In the genomic region with DNA sequence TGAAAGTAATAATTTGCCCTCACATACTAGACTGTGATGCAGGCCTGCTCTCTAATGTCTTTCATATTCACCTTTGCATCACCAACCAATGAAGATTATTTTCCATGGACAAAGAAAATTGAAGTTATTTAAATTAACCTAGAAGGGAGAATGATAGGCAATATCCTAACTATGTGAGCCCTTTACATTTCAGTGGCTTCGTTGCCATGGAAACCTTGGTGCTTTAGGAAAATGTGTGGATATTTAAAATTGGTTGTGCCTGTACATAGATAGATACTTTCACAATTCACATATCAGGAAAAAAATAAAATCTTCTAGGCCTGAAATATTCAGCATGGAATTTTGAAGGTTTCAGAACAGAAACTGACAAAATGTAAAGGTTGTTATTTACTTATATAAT, we compare ENCODE assay signal across 21 mouse cellular contexts.
DNase-seq lines count a peak whose midpoint lies in the region; ATAC-seq and TF ChIP-seq lines count a peak whose summit lies in the region.
"Had no signal": no experiment of that assay in that cellular context is flagged by ENCODE, and none has a peak within 500 bp of the region (broad histone marks: within the 10 kb centered on the region; RNA-seq: fewer than 3 reads in every experiment).

No protein-coding gene starts in this region.

- no peaks in the 10 kb centered on the region for H3K4me1 ChIP-seq in forebrain, embryonic 14.5 days (ENCODE audit: control insufficient read depth, insufficient read depth, low read length)
- H3K4me1 ChIP-seq in forebrain, embryonic 10.5 days, result no peaks in the 10 kb centered on the region
- H3K4me1 ChIP-seq in hindbrain, postnatal 0 days (ENCODE audit: insufficient read depth, low read length), result no peaks in the 10 kb centered on the region
- H3K4me1 ChIP-seq in hindbrain, embryonic 11.5 days (replicated peaks; ENCODE audit: control insufficient read depth, insufficient read depth, low read length), result no peaks in the 10 kb centered on the region
- H3K4me1 ChIP-seq in midbrain, embryonic 16.5 days (ENCODE audit: control insufficient read depth, insufficient read depth, low read length), result no peaks in the 10 kb centered on the region
- H3K4me1 ChIP-seq in midbrain, embryonic 11.5 days (ENCODE audit: control insufficient read depth, insufficient read depth, low read length), result no peaks in the 10 kb centered on the region
- H3K4me1 ChIP-seq: forebrain, embryonic 12.5 days; hindbrain, embryonic 15.5 days; intestine, embryonic 15.5 days; liver, embryonic 13.5 days; stomach, embryonic 15.5 days had no signal

- no peak overlapping the region for H3K4me2 ChIP-seq in forebrain, embryonic 14.5 days (ENCODE audit: low read length)
- no peak overlapping the region for H3K4me2 ChIP-seq in hindbrain, postnatal 0 days (ENCODE audit: low read depth, low read length)
- no peak overlapping the region for H3K4me2 ChIP-seq in hindbrain, embryonic 11.5 days (replicated peaks; ENCODE audit: low read depth, low read length)
- no peak overlapping the region for H3K4me2 ChIP-seq in midbrain, embryonic 16.5 days (ENCODE audit: low read length)
- H3K4me2 ChIP-seq in midbrain, embryonic 11.5 days, result no peak overlapping the region
- H3K4me2 ChIP-seq: forebrain, embryonic 12.5 days; hindbrain, embryonic 15.5 days; intestine, embryonic 15.5 days; liver, embryonic 13.5 days; stomach, embryonic 15.5 days had no signal

- H3K9ac ChIP-seq in forebrain, embryonic 14.5 days (ENCODE audit: low read length), result no peak overlapping the region
- H3K9ac ChIP-seq in hindbrain, postnatal 0 days (replicated peaks; ENCODE audit: low read length), result no peak overlapping the region
- no peak overlapping the region for H3K9ac ChIP-seq in hindbrain, embryonic 11.5 days (ENCODE audit: low read depth, low read length)
- H3K9ac ChIP-seq in midbrain, embryonic 16.5 days (ENCODE audit: low read depth, low read length), result no peak overlapping the region
- no peak overlapping the region for H3K9ac ChIP-seq in midbrain, embryonic 11.5 days (ENCODE audit: low read length)
- H3K9ac ChIP-seq: forebrain, embryonic 12.5 days; hindbrain, embryonic 15.5 days; intestine, embryonic 15.5 days; liver, embryonic 13.5 days; stomach, embryonic 15.5 days had no signal

- ATAC-seq in forebrain, embryonic 14.5 days, result no peak
- ATAC-seq in hindbrain, postnatal 0 days, result no peak
- ATAC-seq in hindbrain, embryonic 11.5 days (ENCODE audit: low FRiP score), result no peak
- peak; percentile 64; the same call in 1 of the 2 replicates for ATAC-seq in midbrain, embryonic 16.5 days
- no peak for ATAC-seq in midbrain, embryonic 11.5 days (ENCODE audit: low FRiP score)
- ATAC-seq: intestine, embryonic 15.5 days had no signal

- no peak overlapping the region for H3K4me3 ChIP-seq in forebrain, embryonic 14.5 days (ENCODE audit: low read depth, low read length)
- no peak overlapping the region for H3K4me3 ChIP-seq in forebrain, embryonic 10.5 days
- no peak overlapping the region for H3K4me3 ChIP-seq in hindbrain, postnatal 0 days (ENCODE audit: low read length)
- no peak overlapping the region for H3K4me3 ChIP-seq in hindbrain, embryonic 11.5 days (ENCODE audit: low read depth, low read length)
- no peak overlapping the region for H3K4me3 ChIP-seq in midbrain, embryonic 16.5 days (ENCODE audit: low read depth, low read length)
- H3K4me3 ChIP-seq in midbrain, embryonic 11.5 days (ENCODE audit: low read depth, low read length), result no peak overlapping the region
- H3K4me3 ChIP-seq: forebrain, embryonic 12.5 days; gastrocnemius, adult 2 months; hindbrain, embryonic 15.5 days; intestine, embryonic 15.5 days; liver, embryonic 13.5 days; stomach, embryonic 15.5 days had no signal

- no peaks in the 10 kb centered on the region for H3K27me3 ChIP-seq in forebrain, embryonic 14.5 days (replicated peaks; ENCODE audit: control insufficient read depth, insufficient read depth, low read length)
- H3K27me3 ChIP-seq in forebrain, embryonic 10.5 days (ENCODE audit: poor library complexity, severe bottlenecking), result no peaks in the 10 kb centered on the region
- H3K27me3 ChIP-seq in hindbrain, postnatal 0 days (ENCODE audit: insufficient read depth, low read length), result no peaks in the 10 kb centered on the region
- H3K27me3 ChIP-seq in hindbrain, embryonic 11.5 days (ENCODE audit: control insufficient read depth, insufficient read depth, low read length), result no peaks in the 10 kb centered on the region
- no peaks in the 10 kb centered on the region for H3K27me3 ChIP-seq in midbrain, embryonic 16.5 days (ENCODE audit: control insufficient read depth, insufficient read depth, low read depth, low read length)
- no peaks in the 10 kb centered on the region for H3K27me3 ChIP-seq in midbrain, embryonic 11.5 days (ENCODE audit: control insufficient read depth, insufficient read depth, low read length)
- H3K27me3 ChIP-seq: forebrain, embryonic 12.5 days; hindbrain, embryonic 15.5 days; intestine, embryonic 15.5 days; liver, embryonic 13.5 days; stomach, embryonic 15.5 days had no signal

- no peaks in the 10 kb centered on the region for H3K36me3 ChIP-seq in forebrain, embryonic 14.5 days (ENCODE audit: control insufficient read depth, insufficient read depth, low read length)
- H3K36me3 ChIP-seq in forebrain, embryonic 10.5 days (replicated peaks), result no peaks in the 10 kb centered on the region
- H3K36me3 ChIP-seq in hindbrain, postnatal 0 days (ENCODE audit: insufficient read depth, low read length), result no peaks in the 10 kb centered on the region
- H3K36me3 ChIP-seq in hindbrain, embryonic 11.5 days (ENCODE audit: control insufficient read depth, insufficient read depth, low read length), result no peaks in the 10 kb centered on the region
- H3K36me3 ChIP-seq in midbrain, embryonic 16.5 days (ENCODE audit: control insufficient read depth, insufficient read depth, low read length), result no peaks in the 10 kb centered on the region
- H3K36me3 ChIP-seq in midbrain, embryonic 11.5 days (ENCODE audit: control insufficient read depth, insufficient read depth, low read length), result no peaks in the 10 kb centered on the region
- H3K36me3 ChIP-seq: forebrain, embryonic 12.5 days; hindbrain, embryonic 15.5 days; intestine, embryonic 15.5 days; liver, embryonic 13.5 days; stomach, embryonic 15.5 days had no signal

- no peaks in the 10 kb centered on the region for H3K9me3 ChIP-seq in forebrain, embryonic 14.5 days (replicated peaks; ENCODE audit: control insufficient read depth, low read length)
- H3K9me3 ChIP-seq in forebrain, embryonic 10.5 days, result no peaks in the 10 kb centered on the region
- H3K9me3 ChIP-seq in hindbrain, postnatal 0 days (ENCODE audit: low read length), result no peaks in the 10 kb centered on the region
- no peaks in the 10 kb centered on the region for H3K9me3 ChIP-seq in hindbrain, embryonic 11.5 days (ENCODE audit: control insufficient read depth, low read length)
- no peaks in the 10 kb centered on the region for H3K9me3 ChIP-seq in midbrain, embryonic 16.5 days (replicated peaks; ENCODE audit: control insufficient read depth, low read length, poor library complexity, severe bottlenecking)
- H3K9me3 ChIP-seq in midbrain, embryonic 11.5 days (ENCODE audit: control insufficient read depth, low read length), result no peaks in the 10 kb centered on the region
- H3K9me3 ChIP-seq: forebrain, embryonic 12.5 days; hindbrain, embryonic 15.5 days; intestine, embryonic 15.5 days; liver, embryonic 13.5 days; stomach, embryonic 15.5 days had no signal

- no peak overlapping the region for H3K27ac ChIP-seq in forebrain, embryonic 14.5 days (ENCODE audit: low read depth, low read length)
- no peak overlapping the region for H3K27ac ChIP-seq in forebrain, embryonic 10.5 days
- H3K27ac ChIP-seq in hindbrain, postnatal 0 days, result no peak overlapping the region
- H3K27ac ChIP-seq in hindbrain, embryonic 11.5 days (ENCODE audit: low read depth, low read length), result no peak overlapping the region
- H3K27ac ChIP-seq in midbrain, embryonic 16.5 days (ENCODE audit: low read length), result no peak overlapping the region
- H3K27ac ChIP-seq in midbrain, embryonic 11.5 days (ENCODE audit: low read depth, low read length), result no peak overlapping the region
- H3K27ac ChIP-seq: forebrain, embryonic 12.5 days; gastrocnemius, adult 2 months; hindbrain, embryonic 15.5 days; intestine, embryonic 15.5 days; liver, embryonic 13.5 days; stomach, embryonic 15.5 days had no signal

- WGBS in forebrain, embryonic 14.5 days, result 91% methylated on average over 1 of the region's 1 CpGs
- WGBS in forebrain, embryonic 10.5 days, result 90% methylated on average over 1 of the region's 1 CpGs
- WGBS in hindbrain, postnatal 0 days, result 88% methylated on average over 1 of the region's 1 CpGs
- 90% methylated on average over 1 of the region's 1 CpGs for WGBS in hindbrain, embryonic 11.5 days
- 91% methylated on average over 1 of the region's 1 CpGs for WGBS in midbrain, embryonic 16.5 days
- 96% methylated on average over 1 of the region's 1 CpGs for WGBS in midbrain, embryonic 11.5 days

- TF ChIP-seq CTCF in hindbrain, postnatal 0 days (IDR thresholded peaks at IDR 0.05; ENCODE audit: low read depth), result no peak

- DNase-seq in forebrain, embryonic 14.5 days (ENCODE audit: low spot score), result peak; percentile 30
- DNase-seq in forebrain, embryonic 10.5 days (ENCODE audit: extremely low spot score, low spot score), result no peak
- DNase-seq in hindbrain, postnatal 0 days (ENCODE audit: low spot score), result peak; percentile 18
- no peak for DNase-seq in hindbrain, embryonic 11.5 days (ENCODE audit: low spot score)
- DNase-seq in midbrain, embryonic 11.5 days (ENCODE audit: low spot score, missing footprints), result no peak
- DNase-seq in telencephalon, adult 2 months (ENCODE audit: low read depth, low spot score), result peak; percentile 31
- DNase-seq: adrenal gland, postnatal 10 days; cerebellum, adult 9-10 months; gastrocnemius, adult 2 months; kidney, adult 8-10 months; kidney, postnatal 10 days; liver, embryonic 13.5 days; lung, adult 2 months; lung, postnatal 14 days; thymus, adult 18-20 months; thymus, postnatal 4 days had no signal

Comparison
In these comparisons a context has a peak if more than half of its experiments do, and no peak if none do; other contexts are left out.
1. DNase-seq: peak in forebrain, embryonic 14.5 days (single experiment), hindbrain, postnatal 0 days (single experiment) and telencephalon, adult 2 months (single experiment); none in forebrain, embryonic 10.5 days (single experiment), hindbrain, embryonic 11.5 days (single experiment) and midbrain, embryonic 11.5 days (single experiment).